Mouse (Mus musculus): ENCODE results near the gene Skil. TPM values are rescaled to one million over a fixed set of nuclear protein-coding genes. Genes with fewer than 3 reads are reported as not detected.
"Not testable (repeated sequence)": the region's sequence is repeated elsewhere in the genome, so short reads cannot be mapped to it uniquely, and the experiment has no call there.

The Skil gene
- polyA plus RNA-seq, 1 experiment from 2014 or later, result 14.2 TPM

DNA sequence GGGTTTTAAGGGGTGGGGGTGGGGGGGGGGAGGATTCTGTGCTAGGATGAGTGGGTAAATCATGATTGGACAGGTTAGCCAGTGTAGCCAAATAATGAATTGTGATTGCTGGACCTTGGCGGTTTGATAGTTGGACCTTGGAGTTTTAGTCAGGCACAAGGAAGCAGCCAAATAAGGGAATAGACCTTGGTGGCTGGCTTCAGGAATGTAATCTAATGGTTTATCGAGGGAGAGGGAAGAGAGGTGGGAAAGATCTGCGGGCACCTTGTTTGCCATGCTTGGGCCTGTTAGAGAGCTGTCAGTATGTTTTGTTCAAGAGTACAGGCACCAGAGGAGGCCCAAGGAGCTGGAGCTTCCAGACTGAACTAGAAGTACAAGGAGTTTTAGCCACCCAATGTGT, 32.0 kb downstream of the Skil start:
- H3K4me3 ChIP-seq (ENCODE audit: low read depth, low read length), result no peak overlapping the region
- no peaks in the 10 kb centered on the region for H3K27me3 ChIP-seq (replicated peaks; ENCODE audit: control insufficient read depth, insufficient read depth, low read length)
- no peaks in the 10 kb centered on the region for H3K4me1 ChIP-seq (replicated peaks; ENCODE audit: control insufficient read depth, insufficient read depth, low read length)
- no peak overlapping the region for H3K4me2 ChIP-seq
- no peaks in the 10 kb centered on the region for H3K9me3 ChIP-seq (ENCODE audit: control insufficient read depth, low read length)
- no peaks in the 10 kb centered on the region; the same call in 1 of the 2 replicates for H3K36me3 ChIP-seq (ENCODE audit: control insufficient read depth, insufficient read depth, low read length)
- 85% methylated on average over 3 of the region's 3 CpGs for WGBS
- no peak overlapping the region for H3K9ac ChIP-seq (ENCODE audit: low read depth, low read length)
- no peak overlapping the region for H3K27ac ChIP-seq (ENCODE audit: low read depth, low read length)
- DNase-seq (ENCODE audit: low spot score), result no peak
- ATAC-seq (replicated peaks; ENCODE audit: low FRiP score), result no peak

DNA sequence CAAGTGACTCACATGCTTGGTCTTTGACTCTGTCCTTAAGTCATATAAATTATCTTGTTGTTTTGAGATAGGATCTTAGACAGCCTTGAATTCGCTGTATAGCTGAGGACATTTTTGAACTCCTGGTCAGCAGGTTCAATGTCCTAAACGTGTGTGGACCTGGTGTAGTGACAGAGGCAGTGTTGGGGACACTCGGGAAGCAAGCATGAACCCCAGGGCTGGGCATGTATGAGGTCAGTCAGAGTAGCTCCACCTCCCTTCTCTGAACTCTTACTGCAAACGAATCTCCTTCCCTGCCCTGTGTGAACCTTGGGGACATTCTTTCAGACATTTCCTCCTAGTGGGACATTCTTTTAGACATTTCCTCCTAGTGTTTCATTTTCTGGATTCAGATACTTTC, 34.9 kb downstream of the Skil start:
- Histone ChIP-seq H3K4me3 (ENCODE audit: low read depth, low read length) (no peak overlapping the region), H3K9me3 (ENCODE audit: control insufficient read depth, low read length) (no peaks in the 10 kb centered on the region), H3K27me3 (replicated peaks; ENCODE audit: control insufficient read depth, insufficient read depth, low read length) (no peaks in the 10 kb centered on the region), H3K4me2 (no peak overlapping the region), H3K4me1 (replicated peaks; ENCODE audit: control insufficient read depth, insufficient read depth, low read length) (peaks cover 11% of the 10 kb centered on the region), H3K36me3 (ENCODE audit: control insufficient read depth, insufficient read depth, low read length) (no peaks in the 10 kb centered on the region), H3K27ac (ENCODE audit: low read depth, low read length) (no peak overlapping the region), H3K9ac (ENCODE audit: low read depth, low read length) (no peak overlapping the region)
- ATAC-seq (replicated peaks; ENCODE audit: low FRiP score) (no peak), DNase-seq (ENCODE audit: low spot score) (no peak)
- WGBS, result 43% methylated on average over 4 of the region's 4 CpGs

DNA sequence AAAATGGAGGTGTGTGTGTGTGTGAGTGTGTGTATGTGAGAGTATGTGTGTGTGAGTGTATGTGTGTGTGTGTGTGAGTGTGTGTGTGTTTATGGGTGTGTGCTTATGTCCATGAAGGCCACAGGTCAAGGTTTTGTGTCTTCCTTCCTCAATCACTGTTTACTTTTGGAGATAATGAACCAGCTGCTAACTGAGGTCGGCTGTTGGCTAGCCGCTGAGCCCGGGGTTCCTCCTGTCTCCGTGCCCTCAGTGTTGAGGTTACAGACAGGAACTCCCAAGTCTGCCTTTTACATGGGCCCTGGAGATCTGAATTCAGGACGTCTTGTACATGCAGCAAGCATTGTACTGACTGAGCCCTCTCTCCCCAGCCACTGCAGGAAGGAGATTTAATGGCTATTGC, 38.8 kb downstream of the Skil start:
- Histone ChIP-seq H3K4me1 (replicated peaks; ENCODE audit: control insufficient read depth, insufficient read depth, low read length) (peaks cover 11% of the 10 kb centered on the region), H3K27me3 (replicated peaks; ENCODE audit: control insufficient read depth, insufficient read depth, low read length) (no peaks in the 10 kb centered on the region), H3K27ac (ENCODE audit: low read depth, low read length) (no peak overlapping the region), H3K9me3 (ENCODE audit: control insufficient read depth, low read length) (no peaks in the 10 kb centered on the region), H3K36me3 (ENCODE audit: control insufficient read depth, insufficient read depth, low read length) (no peaks in the 10 kb centered on the region), H3K4me2 (no peak overlapping the region), H3K4me3 (ENCODE audit: low read depth, low read length) (no peak overlapping the region), H3K9ac (ENCODE audit: low read depth, low read length) (no peak overlapping the region)
- ATAC-seq (replicated peaks; ENCODE audit: low FRiP score) (peak; percentile 19; the same call in 1 of the 2 replicates), DNase-seq (ENCODE audit: low spot score) (no peak)
- WGBS, result 14% methylated on average over 5 of the region's 5 CpGs

DNA sequence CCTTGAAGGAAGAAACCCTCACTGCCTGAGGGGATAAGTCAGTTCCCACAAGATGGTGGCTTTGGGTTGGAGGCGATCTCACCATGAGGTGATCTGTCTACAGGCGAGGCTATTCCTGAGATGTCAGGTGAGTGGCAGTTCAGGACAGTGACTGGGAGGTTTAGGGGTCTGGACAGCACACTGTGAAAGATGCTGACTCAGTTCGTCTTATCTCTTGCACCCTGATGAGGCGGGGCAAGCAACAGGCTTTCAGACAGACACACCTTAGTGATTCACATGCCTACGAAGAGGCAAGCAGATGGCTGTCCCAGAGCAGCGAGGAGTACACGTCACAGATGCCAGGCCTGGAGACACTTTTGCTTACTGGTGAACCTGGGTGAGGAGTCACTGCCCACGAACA, 39.4 kb downstream of the Skil start:
- H3K4me2 ChIP-seq, result peak overlapping the region; percentile 16; the same call in 1 of the 2 replicates
- no peak overlapping the region for H3K9ac ChIP-seq (ENCODE audit: low read depth, low read length)
- no peak for DNase-seq (ENCODE audit: low spot score)
- peaks cover 11% of the 10 kb centered on the region for H3K4me1 ChIP-seq (replicated peaks; ENCODE audit: control insufficient read depth, insufficient read depth, low read length)
- H3K36me3 ChIP-seq (ENCODE audit: control insufficient read depth, insufficient read depth, low read length), result no peaks in the 10 kb centered on the region
- WGBS, result 45% methylated on average over 8 of the region's 8 CpGs
- no peak overlapping the region for H3K4me3 ChIP-seq (ENCODE audit: low read depth, low read length)
- peak; percentile 87 for ATAC-seq (replicated peaks; ENCODE audit: low FRiP score)
- H3K9me3 ChIP-seq (ENCODE audit: control insufficient read depth, low read length), result no peaks in the 10 kb centered on the region
- no peak overlapping the region for H3K27ac ChIP-seq (ENCODE audit: low read depth, low read length)
- H3K27me3 ChIP-seq (replicated peaks; ENCODE audit: control insufficient read depth, insufficient read depth, low read length), result no peaks in the 10 kb centered on the region

- Histone ChIP-seq H3K9me3 (ENCODE audit: control insufficient read depth, low read length) (no peaks in the 10 kb centered on the region), H3K27me3 (replicated peaks; ENCODE audit: control insufficient read depth, insufficient read depth, low read length) (no peaks in the 10 kb centered on the region), H3K4me3 (ENCODE audit: low read depth, low read length) (no peak overlapping the region), H3K9ac (ENCODE audit: low read depth, low read length) (no peak overlapping the region), H3K27ac (ENCODE audit: low read depth, low read length) (no peak overlapping the region), H3K4me1 (replicated peaks; ENCODE audit: control insufficient read depth, insufficient read depth, low read length) (peaks cover 11% of the 10 kb centered on the region), H3K36me3 (ENCODE audit: control insufficient read depth, insufficient read depth, low read length) (no peaks in the 10 kb centered on the region), H3K4me2 (no peak overlapping the region)
- WGBS, result 53% methylated on average over 7 of the region's 7 CpGs
- ATAC-seq (replicated peaks; ENCODE audit: low FRiP score) (no peak), DNase-seq (ENCODE audit: low spot score) (no peak)
These were observed 39.8 kb downstream of the Skil start for GRCm38 (mm10) chr3:31134696-31135095.

GRCm38 (mm10) chr3:31136591-31136990, 41.7 kb downstream of the Skil start:
- peaks cover 11% of the 10 kb centered on the region for H3K4me1 ChIP-seq (replicated peaks; ENCODE audit: control insufficient read depth, insufficient read depth, low read length)
- not testable (repeated sequence) for H3K27ac ChIP-seq (ENCODE audit: low read depth, low read length); H3K4me3 ChIP-seq (ENCODE audit: low read depth, low read length); ATAC-seq (replicated peaks; ENCODE audit: low FRiP score); DNase-seq (ENCODE audit: low spot score); H3K27me3 ChIP-seq (replicated peaks; ENCODE audit: control insufficient read depth, insufficient read depth, low read length); H3K9ac ChIP-seq (ENCODE audit: low read depth, low read length); H3K4me2 ChIP-seq; H3K9me3 ChIP-seq (ENCODE audit: control insufficient read depth, low read length); H3K36me3 ChIP-seq (ENCODE audit: control insufficient read depth, insufficient read depth, low read length)
- WGBS, result 59% methylated on average over 4 of the region's 4 CpGs

DNA sequence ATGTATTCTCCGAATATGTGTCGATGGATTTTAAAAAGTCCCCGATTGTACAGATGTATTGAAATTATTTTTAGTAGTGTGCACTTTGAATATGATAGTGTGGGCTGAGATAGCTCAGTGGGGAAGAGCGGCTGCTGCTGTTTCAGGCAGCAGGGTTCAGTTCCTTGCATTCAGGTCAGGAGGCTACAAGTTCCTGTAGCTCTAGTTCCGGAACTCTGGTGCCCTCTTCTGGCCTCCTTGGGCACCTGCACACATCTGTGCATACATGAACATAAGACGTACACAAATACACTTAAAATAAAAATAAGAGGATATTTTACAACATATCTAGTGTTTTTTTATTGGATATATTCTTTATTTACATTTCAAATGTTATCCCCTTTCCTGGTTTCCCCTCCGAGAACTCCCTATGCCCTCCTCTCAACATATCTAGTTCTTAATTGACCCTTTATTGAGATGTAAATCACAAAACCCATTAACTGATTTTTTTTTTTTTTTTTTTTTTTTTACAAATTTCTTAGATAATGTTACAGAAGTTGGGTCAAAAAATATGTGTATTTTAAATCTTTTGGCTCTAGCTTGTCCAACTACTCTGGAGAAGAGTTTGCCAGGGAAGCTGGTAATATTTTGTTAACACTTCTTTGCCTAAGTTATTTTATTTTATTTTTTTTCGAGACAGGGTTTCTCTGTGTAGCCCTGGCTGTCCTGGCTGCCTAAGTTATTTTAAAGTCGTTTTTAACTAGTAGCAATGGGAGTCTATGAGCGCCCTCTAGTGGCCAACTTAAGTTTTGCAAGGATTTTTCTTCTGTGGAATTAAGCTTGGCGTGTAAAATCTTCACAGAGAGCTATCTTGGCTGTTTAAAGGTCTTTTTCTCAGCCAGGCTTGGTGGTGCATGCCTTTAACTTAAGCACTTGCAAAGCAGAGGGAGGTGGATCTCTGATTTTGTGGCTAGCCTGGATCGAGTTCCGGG, 43.9 kb downstream of the Skil start:
- Histone ChIP-seq H3K36me3 (ENCODE audit: control insufficient read depth, insufficient read depth, low read length) (no peaks in the 10 kb centered on the region), H3K4me3 (ENCODE audit: low read depth, low read length) (no peak overlapping the region), H3K4me1 (replicated peaks; ENCODE audit: control insufficient read depth, insufficient read depth, low read length) (peaks cover 7% of the 10 kb centered on the region), H3K9me3 (ENCODE audit: control insufficient read depth, low read length) (no peaks in the 10 kb centered on the region), H3K9ac (ENCODE audit: low read depth, low read length) (no peak overlapping the region), H3K4me2 (no peak overlapping the region), H3K27me3 (replicated peaks; ENCODE audit: control insufficient read depth, insufficient read depth, low read length) (no peaks in the 10 kb centered on the region), H3K27ac (ENCODE audit: low read depth, low read length) (no peak overlapping the region)
- ATAC-seq (replicated peaks; ENCODE audit: low FRiP score) (no peak), DNase-seq (ENCODE audit: low spot score) (peak; percentile 44)
- WGBS, result 52% methylated on average over 13 of the region's 13 CpGs

- H3K9me3 ChIP-seq (ENCODE audit: control insufficient read depth, low read length), result no peaks in the 10 kb centered on the region
- ATAC-seq (replicated peaks; ENCODE audit: low FRiP score) (no peak), DNase-seq (ENCODE audit: low spot score) (no peak)
- H3K4me3 ChIP-seq (ENCODE audit: low read depth, low read length), result no peak overlapping the region
- H3K27ac ChIP-seq (ENCODE audit: low read depth, low read length), result no peak overlapping the region
- H3K36me3 ChIP-seq (ENCODE audit: control insufficient read depth, insufficient read depth, low read length), result no peaks in the 10 kb centered on the region
- no peaks in the 10 kb centered on the region for H3K4me1 ChIP-seq (replicated peaks; ENCODE audit: control insufficient read depth, insufficient read depth, low read length)
- H3K27me3 ChIP-seq (replicated peaks; ENCODE audit: control insufficient read depth, insufficient read depth, low read length), result no peaks in the 10 kb centered on the region; the same call in 1 of the 2 replicates
- no peak overlapping the region for H3K4me2 ChIP-seq
- 79% methylated on average over 4 of the region's 4 CpGs for WGBS
- H3K9ac ChIP-seq (ENCODE audit: low read depth, low read length), result no peak overlapping the region
These were observed 46.8 kb downstream of the Skil start for GRCm38 (mm10) chr3:31141621-31142020.

DNA sequence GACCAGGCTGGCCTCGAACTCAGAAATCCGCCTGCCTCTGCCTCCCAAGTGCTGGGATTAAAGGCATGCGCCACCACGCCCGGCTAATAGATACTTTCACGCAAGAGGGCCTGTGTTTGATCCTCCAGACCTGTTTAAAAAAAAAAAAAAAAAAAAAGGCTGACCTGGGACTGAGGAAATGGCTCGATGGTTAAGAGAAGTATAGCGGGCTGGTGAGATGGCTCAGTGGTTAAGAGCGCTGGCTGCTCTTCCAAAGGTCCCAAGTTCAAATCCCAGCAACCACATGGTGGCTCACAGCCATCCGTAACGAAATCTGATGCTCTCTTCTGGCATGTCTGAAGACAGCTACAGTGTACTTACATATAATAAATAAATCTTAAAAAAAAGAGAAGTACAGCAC, 50.4 kb downstream of the Skil start:
- not testable (repeated sequence) for ATAC-seq (replicated peaks; ENCODE audit: low FRiP score); DNase-seq (ENCODE audit: low spot score); H3K27ac ChIP-seq (ENCODE audit: low read depth, low read length); H3K4me1 ChIP-seq (replicated peaks; ENCODE audit: control insufficient read depth, insufficient read depth, low read length); H3K9me3 ChIP-seq (ENCODE audit: control insufficient read depth, low read length); H3K9ac ChIP-seq (ENCODE audit: low read depth, low read length); H3K36me3 ChIP-seq (ENCODE audit: control insufficient read depth, insufficient read depth, low read length); H3K4me3 ChIP-seq (ENCODE audit: low read depth, low read length); H3K4me2 ChIP-seq
- H3K27me3 ChIP-seq (replicated peaks; ENCODE audit: control insufficient read depth, insufficient read depth, low read length), result peaks cover 13% of the 10 kb centered on the region
- WGBS, result 82% methylated on average over 11 of the region's 11 CpGs
